Mouse (Mus musculus): ENCODE measurements around the gene BC034090.

DNA sequence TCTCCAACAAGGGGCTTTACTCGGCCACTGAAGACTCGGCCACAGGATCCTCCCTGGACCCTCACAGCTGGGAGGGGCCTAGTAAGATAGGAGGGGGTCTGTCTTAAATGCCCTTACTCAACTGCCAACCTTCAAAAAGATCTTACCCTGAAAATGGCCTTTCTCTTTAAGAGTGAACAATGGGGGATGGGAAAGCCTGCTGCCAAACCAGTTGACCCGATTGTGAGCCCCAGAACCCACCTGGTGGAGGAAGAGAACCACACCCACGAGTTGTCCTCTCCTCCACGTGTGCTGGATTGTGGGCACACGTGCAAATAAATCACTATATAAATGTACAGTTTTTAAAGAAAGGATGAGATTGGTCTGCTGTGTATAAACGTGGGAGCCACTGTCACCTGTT is 38.9 kb downstream of the BC034090 start:
- TF ChIP-seq CTCF (conservative IDR thresholded peaks at IDR 0.05; ENCODE audit: insufficient read depth, insufficient read length, low read depth, low read length), result no peak
- no peak for TF ChIP-seq POLR2A (IDR thresholded peaks at IDR 0.05; ENCODE audit: low read depth, low read length)
